Mouse (Mus musculus) inflammation-experienced regulatory T-cells (primary cell): ENCODE data around the gene Ppfia2. TPM values are rescaled to one million over a fixed set of nuclear protein-coding genes. Genes with fewer than 3 reads are reported as not detected.

Source experiments
- polyA plus RNA-seq, 2 experiments: library from polyadenylated mRNA; unstranded; fragments of 100-300 nt; shearing (Covaris generic); gene quantifications; one replicate each; pipeline ENCODE4 v1.2.1; 2017

Ppfia2 gene
- polyA plus RNA-seq = 1 to 10 TPM in 1 of 2 experiments, under 1 TPM in 1; 0.30 to 1.3 TPM

DNA sequence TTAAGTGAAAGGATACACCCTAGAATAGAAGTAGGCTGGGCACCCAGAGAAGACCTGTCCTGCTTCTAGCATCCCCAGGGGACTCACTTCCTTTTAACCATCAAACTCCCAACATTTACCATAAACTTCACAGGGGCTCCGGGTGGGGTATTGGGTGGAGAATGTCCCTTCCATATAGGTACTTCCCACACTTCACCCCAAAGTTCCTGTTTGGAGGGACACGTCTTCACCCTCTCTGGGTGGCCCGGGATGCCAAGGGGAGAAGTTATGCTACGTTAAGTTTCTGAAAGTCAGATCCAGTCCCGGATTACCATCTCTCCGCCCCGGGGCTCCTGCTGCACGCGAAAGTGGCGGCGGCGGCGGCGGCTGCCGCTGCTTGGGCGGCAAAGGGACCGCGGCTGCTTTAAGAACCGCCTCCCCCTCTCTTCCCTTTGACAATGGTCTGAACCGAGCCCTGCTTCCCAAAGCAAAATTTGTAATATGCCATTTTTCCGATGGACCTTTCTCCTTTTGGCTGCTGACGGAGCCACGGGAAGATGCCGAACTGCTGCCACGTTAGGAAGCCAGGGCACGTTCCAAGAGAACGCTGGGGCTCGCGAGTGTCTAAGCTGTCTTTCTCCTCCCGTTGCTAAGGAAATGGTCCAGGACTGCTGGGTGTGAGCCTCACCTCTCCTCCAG, at the start of gene Ppfia2:
Gene Ppfia2, plus strand, starts transcription at position 485 of the 678 bp plus-strand sequence.

